Comparison of ENCODE assay signal across 22 mouse cellular contexts in the genomic region with DNA sequence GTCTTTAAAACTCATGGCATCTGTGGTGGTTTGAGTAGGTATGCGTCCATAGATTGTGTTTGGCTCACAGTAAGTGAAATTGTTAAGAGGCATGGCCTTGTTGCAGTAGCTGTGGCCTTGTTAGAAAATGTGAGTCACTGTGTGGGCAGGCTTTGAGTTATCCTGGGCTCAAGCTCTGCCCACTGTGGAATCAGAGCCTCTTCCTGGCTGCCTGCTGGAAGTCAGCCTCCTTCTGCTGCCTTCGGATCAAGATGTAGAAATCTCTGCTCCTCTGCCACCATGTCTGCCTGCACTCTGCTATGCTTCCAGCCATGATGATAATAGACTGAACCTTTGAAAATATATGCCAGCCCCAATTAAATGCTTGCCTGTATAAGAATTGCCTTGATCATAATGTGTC.
"Had no signal": no experiment of that assay in that cellular context is flagged by ENCODE, and none has a peak within 500 bp of the region (broad histone marks: within the 10 kb centered on the region; RNA-seq: fewer than 3 reads in every experiment).

No protein-coding gene starts in this region.

- H3K27me3 ChIP-seq: limb, embryonic 13.5 days; liver, embryonic 12.5 days; liver, embryonic 15.5 days; lung, embryonic 15.5 days; megakaryocyte, embryonic 14.5 days; midbrain, embryonic 13.5 days; neural tube, embryonic 13.5 days had no signal

- H3K27ac ChIP-seq: limb, embryonic 10.5 days; limb, embryonic 13.5 days; liver, embryonic 12.5 days; liver, embryonic 15.5 days; lung, embryonic 15.5 days; midbrain, embryonic 10.5 days; midbrain, embryonic 13.5 days; neural tube, embryonic 13.5 days had no signal

- H3K36me3 ChIP-seq: limb, embryonic 10.5 days; limb, embryonic 13.5 days; liver, embryonic 12.5 days; liver, embryonic 15.5 days; lung, embryonic 15.5 days; midbrain, embryonic 10.5 days; midbrain, embryonic 13.5 days; neural tube, embryonic 13.5 days had no signal

- DNase-seq: kidney, postnatal 14 days; kidney, postnatal 4 days; liver; lung, adult 18-20 months; lung, postnatal 10 days; lung, postnatal 36 days; retina, postnatal 1 day; right cerebral cortex, postnatal 14 days; thymus, adult 2 months; thymus, postnatal 14 days; thymus, postnatal 4 days had no signal

- H3K4me3 ChIP-seq: limb, embryonic 10.5 days; limb, embryonic 13.5 days; liver, embryonic 12.5 days; liver, embryonic 15.5 days; lung, embryonic 15.5 days; megakaryocyte, embryonic 14.5 days; midbrain, embryonic 10.5 days; midbrain, embryonic 13.5 days; myocyte; neural tube, embryonic 13.5 days had no signal

- H3K4me1 ChIP-seq: limb, embryonic 10.5 days; limb, embryonic 13.5 days; liver, embryonic 12.5 days; liver, embryonic 15.5 days; lung, embryonic 15.5 days; megakaryocyte, embryonic 14.5 days; midbrain, embryonic 10.5 days; midbrain, embryonic 13.5 days; neural tube, embryonic 13.5 days had no signal

- H3K9me3 ChIP-seq: limb, embryonic 10.5 days; limb, embryonic 13.5 days; liver, embryonic 12.5 days; liver, embryonic 15.5 days; lung, embryonic 15.5 days; megakaryocyte, embryonic 14.5 days; midbrain, embryonic 10.5 days; midbrain, embryonic 13.5 days; neural tube, embryonic 13.5 days had no signal

- ATAC-seq: liver, embryonic 12.5 days; midbrain, embryonic 13.5 days; midbrain, embryonic 16.5 days had no signal
